Mouse (Mus musculus): ENCODE data around the gene Nudt22. TPM values are rescaled to one million over a fixed set of nuclear protein-coding genes. Genes with fewer than 3 reads are reported as not detected.

Gene Nudt22
- polyA plus RNA-seq, 1 experiment from 2014 or later = 23.7 TPM

- ATAC-seq (ENCODE audit: low read depth) = peak; percentile 41; the same call in 1 of the 2 replicates
- no peak overlapping the region for H3K4me3 ChIP-seq (ENCODE audit: low read length)
- peaks cover 34% of the 10 kb centered on the region for H3K36me3 ChIP-seq (ENCODE audit: control insufficient read depth, insufficient read depth, low read length)
- H3K9ac ChIP-seq (ENCODE audit: low read length) = no peak overlapping the region
- H3K4me2 ChIP-seq (ENCODE audit: low read depth, low read length) = no peak overlapping the region
- H3K27me3 ChIP-seq (ENCODE audit: control insufficient read depth, insufficient read depth, low read depth, low read length) = no peaks in the 10 kb centered on the region
- H3K9me3 ChIP-seq (ENCODE audit: control insufficient read depth, low read length) = no peaks in the 10 kb centered on the region
- H3K4me1 ChIP-seq (replicated peaks; ENCODE audit: control insufficient read depth, insufficient read depth, low read length) = no peaks in the 10 kb centered on the region
- H3K27ac ChIP-seq (ENCODE audit: low read length) = no peak overlapping the region
- WGBS = 49% methylated on average over 3 of the region's 3 CpGs
These were observed 24.3 kb upstream of the Nudt22 start for GRCm38 (mm10) chr19:7020224-7020641.

DNA sequence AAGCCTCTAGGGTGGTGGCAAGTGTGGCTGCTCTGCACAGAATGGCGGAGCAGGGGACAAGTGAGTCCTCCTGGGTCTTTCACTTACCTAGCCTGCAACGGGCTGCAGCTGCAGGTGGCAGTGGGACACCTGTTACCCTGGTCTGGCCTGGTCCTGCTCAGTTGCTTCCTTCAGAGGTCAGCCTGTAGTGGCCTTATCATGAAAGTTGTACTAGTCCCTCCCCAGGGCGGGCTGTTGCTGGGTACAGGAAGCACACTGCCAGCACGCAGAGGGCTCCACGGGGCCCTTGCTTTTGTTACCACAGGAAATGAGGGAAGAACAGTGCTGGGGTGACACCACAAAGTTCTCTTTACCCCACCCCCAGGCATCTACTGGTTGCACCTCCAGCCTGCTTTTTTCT lies 23.3 kb upstream of the Nudt22 start, which contains the start of gene Fermt3:
Gene Fermt3, minus strand, starts transcription at position 279 of the 400 bp plus-strand sequence.
- no peaks in the 10 kb centered on the region for H3K9me3 ChIP-seq (ENCODE audit: control insufficient read depth, low read length)
- no peak within 1 kb of the TSS for H3K4me2 ChIP-seq (ENCODE audit: low read depth, low read length)
- no peaks in the 10 kb centered on the region for H3K4me1 ChIP-seq (replicated peaks; ENCODE audit: control insufficient read depth, insufficient read depth, low read length)
- no peak within 1 kb of the TSS for H3K9ac ChIP-seq (ENCODE audit: low read length)
- H3K27me3 ChIP-seq (ENCODE audit: control insufficient read depth, insufficient read depth, low read depth, low read length) = no peaks in the 10 kb centered on the region
- peak; percentile 44; the same call in 1 of the 2 replicates for ATAC-seq (ENCODE audit: low read depth)
- H3K36me3 ChIP-seq (ENCODE audit: control insufficient read depth, insufficient read depth, low read length) = peaks cover 26% of the 10 kb centered on the region
- H3K27ac ChIP-seq (ENCODE audit: low read length) = no peak within 1 kb of the TSS
- WGBS = 61% methylated on average over 5 of the region's 5 CpGs
- peak within 1 kb of the TSS; percentile 10; the same call in 1 of the 2 replicates for H3K4me3 ChIP-seq (ENCODE audit: low read length)

- H3K4me2 ChIP-seq (ENCODE audit: low read depth, low read length) = no peak overlapping the region
- H3K27me3 ChIP-seq (ENCODE audit: control insufficient read depth, insufficient read depth, low read depth, low read length) = no peaks in the 10 kb centered on the region
- H3K9ac ChIP-seq (ENCODE audit: low read length) = no peak overlapping the region
- no peak overlapping the region for H3K27ac ChIP-seq (ENCODE audit: low read length)
- WGBS = 80% methylated on average over 11 of the region's 11 CpGs
- peaks cover 22% of the 10 kb centered on the region for H3K36me3 ChIP-seq (ENCODE audit: control insufficient read depth, insufficient read depth, low read length)
- ATAC-seq (ENCODE audit: low read depth) = no peak
- H3K9me3 ChIP-seq (ENCODE audit: control insufficient read depth, low read length) = no peaks in the 10 kb centered on the region
- no peaks in the 10 kb centered on the region for H3K4me1 ChIP-seq (replicated peaks; ENCODE audit: control insufficient read depth, insufficient read depth, low read length)
- peak overlapping the region; percentile 10; the same call in 1 of the 2 replicates for H3K4me3 ChIP-seq (ENCODE audit: low read length)
These were observed 22.6 kb upstream of the Nudt22 start for GRCm38 (mm10) chr19:7018546-7018945.

- Histone ChIP-seq H3K4me3 (ENCODE audit: low read length) (no peak overlapping the region), H3K4me1 (replicated peaks; ENCODE audit: control insufficient read depth, insufficient read depth, low read length) (no peaks in the 10 kb centered on the region), H3K36me3 (ENCODE audit: control insufficient read depth, insufficient read depth, low read length) (peaks cover 15% of the 10 kb centered on the region), H3K9me3 (ENCODE audit: control insufficient read depth, low read length) (no peaks in the 10 kb centered on the region), H3K9ac (ENCODE audit: low read length) (no peak overlapping the region), H3K4me2 (ENCODE audit: low read depth, low read length) (no peak overlapping the region), H3K27me3 (ENCODE audit: control insufficient read depth, insufficient read depth, low read depth, low read length) (no peaks in the 10 kb centered on the region), H3K27ac (ENCODE audit: low read length) (peak overlapping the region; percentile 38; the same call in 1 of the 2 replicates)
- no peak for ATAC-seq (ENCODE audit: low read depth)
- WGBS = 73% methylated on average over 12 of the region's 12 CpGs
These were observed 21.9 kb upstream of the Nudt22 start for GRCm38 (mm10) chr19:7017541-7018457.

- WGBS = 83% methylated on average over 20 of the region's 20 CpGs
- H3K27ac ChIP-seq (ENCODE audit: low read length) = no peak overlapping the region
- H3K4me1 ChIP-seq (replicated peaks; ENCODE audit: control insufficient read depth, insufficient read depth, low read length) = no peaks in the 10 kb centered on the region
- no peaks in the 10 kb centered on the region for H3K36me3 ChIP-seq (ENCODE audit: control insufficient read depth, insufficient read depth, low read length)
- ATAC-seq (ENCODE audit: low read depth) = no peak
- no peaks in the 10 kb centered on the region for H3K27me3 ChIP-seq (ENCODE audit: control insufficient read depth, insufficient read depth, low read depth, low read length)
- H3K4me3 ChIP-seq (ENCODE audit: low read length) = no peak overlapping the region
- no peak overlapping the region for H3K4me2 ChIP-seq (ENCODE audit: low read depth, low read length)
- H3K9me3 ChIP-seq (ENCODE audit: control insufficient read depth, low read length) = no peaks in the 10 kb centered on the region
- H3K9ac ChIP-seq (ENCODE audit: low read length) = no peak overlapping the region
These were observed 18.7 kb upstream of the Nudt22 start for GRCm38 (mm10) chr19:7014481-7015135.

GRCm38 (mm10) chr19:7013984-7014383 lies 18.1 kb upstream of the Nudt22 start:
- no peak for ATAC-seq (ENCODE audit: low read depth)
- no peak overlapping the region for H3K9ac ChIP-seq (ENCODE audit: low read length)
- no peak overlapping the region for H3K27ac ChIP-seq (ENCODE audit: low read length)
- H3K4me1 ChIP-seq (replicated peaks; ENCODE audit: control insufficient read depth, insufficient read depth, low read length) = no peaks in the 10 kb centered on the region
- WGBS = 82% methylated on average over 9 of the region's 9 CpGs
- no peak overlapping the region for H3K4me3 ChIP-seq (ENCODE audit: low read length)
- H3K36me3 ChIP-seq (ENCODE audit: control insufficient read depth, insufficient read depth, low read length) = no peaks in the 10 kb centered on the region
- no peak overlapping the region for H3K4me2 ChIP-seq (ENCODE audit: low read depth, low read length)
- H3K27me3 ChIP-seq (ENCODE audit: control insufficient read depth, insufficient read depth, low read depth, low read length) = no peaks in the 10 kb centered on the region
- no peaks in the 10 kb centered on the region for H3K9me3 ChIP-seq (ENCODE audit: control insufficient read depth, low read length)

- Histone ChIP-seq H3K36me3 (ENCODE audit: control insufficient read depth, insufficient read depth, low read length) (no peaks in the 10 kb centered on the region), H3K27me3 (ENCODE audit: control insufficient read depth, insufficient read depth, low read depth, low read length) (no peaks in the 10 kb centered on the region), H3K27ac (ENCODE audit: low read length) (no peak overlapping the region), H3K9ac (ENCODE audit: low read length) (no peak overlapping the region), H3K4me3 (ENCODE audit: low read length) (no peak overlapping the region), H3K4me1 (replicated peaks; ENCODE audit: control insufficient read depth, insufficient read depth, low read length) (no peaks in the 10 kb centered on the region), H3K9me3 (ENCODE audit: control insufficient read depth, low read length) (no peaks in the 10 kb centered on the region), H3K4me2 (ENCODE audit: low read depth, low read length) (no peak overlapping the region)
- WGBS = 61% methylated on average over 4 of the region's 4 CpGs
- no peak for ATAC-seq (ENCODE audit: low read depth)
These were observed 16.5 kb upstream of the Nudt22 start for GRCm38 (mm10) chr19:7012426-7012825.

DNA sequence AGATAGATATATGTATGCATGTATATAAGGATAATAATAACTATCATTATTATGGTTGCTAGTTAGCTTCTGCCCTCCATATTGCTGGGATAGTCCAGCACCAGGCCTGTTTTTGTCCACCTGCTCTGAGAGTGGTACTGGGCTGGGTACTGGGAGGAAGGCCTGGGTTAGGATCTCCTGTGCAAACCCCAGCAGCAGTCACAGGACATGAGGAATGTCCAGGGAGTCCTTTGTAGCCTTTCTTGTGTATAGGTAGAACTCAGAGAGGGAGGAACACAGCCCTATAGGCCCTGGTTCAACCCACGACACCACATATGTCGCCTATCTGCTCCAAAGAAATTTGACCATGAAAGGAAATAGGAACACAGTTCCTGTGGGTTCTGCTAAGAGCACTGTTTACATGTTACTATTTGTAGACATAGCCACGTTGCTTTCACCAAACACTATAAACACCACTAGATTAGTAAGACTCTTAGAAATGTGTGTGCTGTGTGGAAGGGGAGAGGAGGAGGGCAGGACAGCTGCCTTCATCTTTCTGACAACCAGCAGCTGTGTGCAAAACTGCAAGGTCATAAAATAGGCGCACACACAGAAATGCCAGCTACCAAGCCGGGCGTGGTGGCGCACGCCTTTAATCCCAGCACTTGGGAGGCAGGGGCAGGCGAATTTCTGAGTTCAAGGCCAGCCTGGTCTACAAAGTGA lies 11.1 kb upstream of the Nudt22 start:
- 69% methylated on average over 8 of the region's 9 CpGs for WGBS
- Histone ChIP-seq H3K27me3 (ENCODE audit: control insufficient read depth, insufficient read depth, low read depth, low read length) (no peaks in the 10 kb centered on the region), H3K4me3 (ENCODE audit: low read length) (no peak overlapping the region), H3K9ac (ENCODE audit: low read length) (no peak overlapping the region), H3K36me3 (ENCODE audit: control insufficient read depth, insufficient read depth, low read length) (no peaks in the 10 kb centered on the region), H3K9me3 (ENCODE audit: control insufficient read depth, low read length) (no peaks in the 10 kb centered on the region), H3K4me2 (ENCODE audit: low read depth, low read length) (no peak overlapping the region), H3K27ac (ENCODE audit: low read length) (peak overlapping the region; percentile 13), H3K4me1 (replicated peaks; ENCODE audit: control insufficient read depth, insufficient read depth, low read length) (no peaks in the 10 kb centered on the region)
- ATAC-seq (ENCODE audit: low read depth) = peak; percentile 77
